Mouse (Mus musculus): ENCODE measurements around the gene Zfp334.

Gene Zfp334

GRCm38 (mm10) chr2:165375478-165375877 lies 12.6 kb downstream of the Zfp334 start:
- no peak for DNase-seq (ENCODE audit: low read depth)

- DNase-seq (ENCODE audit: low read depth) = no peak
Observed at GRCm38 (mm10) chr2:165371066-165371465, 17.0 kb downstream of the Zfp334 start.

DNA sequence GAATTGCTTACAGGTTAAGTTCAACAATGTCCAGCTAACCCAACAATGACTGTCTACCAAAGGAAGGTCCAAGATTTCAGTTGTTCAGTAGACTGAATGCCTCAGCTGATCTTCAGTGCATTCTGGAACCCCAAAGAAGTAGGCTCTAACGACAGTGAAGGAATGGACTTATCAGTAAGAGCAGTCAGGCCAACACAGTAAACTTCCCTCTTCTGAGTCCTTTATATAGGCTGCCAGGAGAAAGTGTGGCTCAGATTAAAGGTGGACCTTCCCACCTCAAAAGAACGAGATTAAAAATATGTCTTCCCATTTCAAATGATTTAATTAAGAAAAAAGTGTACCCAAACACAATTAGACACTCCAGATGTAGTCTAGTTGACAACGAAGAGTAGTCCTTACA lies 17.7 kb downstream of the Zfp334 start:
- DNase-seq (ENCODE audit: low read depth) = no peak

- no peak for DNase-seq (ENCODE audit: low read depth)
Observed at GRCm38 (mm10) chr2:165368496-165368895, 19.6 kb downstream of the Zfp334 start, which contains the start of gene Zfp663. Gene Zfp663, minus strand, starts transcription at chr2:165368729.

- DNase-seq (ENCODE audit: low read depth) = no peak
Observed at GRCm38 (mm10) chr2:165367868-165368439, 20.1 kb downstream of the Zfp334 start.

- no peak for DNase-seq (ENCODE audit: low read depth)
Observed at GRCm38 (mm10) chr2:165367047-165367520, 21.0 kb downstream of the Zfp334 start.

DNA sequence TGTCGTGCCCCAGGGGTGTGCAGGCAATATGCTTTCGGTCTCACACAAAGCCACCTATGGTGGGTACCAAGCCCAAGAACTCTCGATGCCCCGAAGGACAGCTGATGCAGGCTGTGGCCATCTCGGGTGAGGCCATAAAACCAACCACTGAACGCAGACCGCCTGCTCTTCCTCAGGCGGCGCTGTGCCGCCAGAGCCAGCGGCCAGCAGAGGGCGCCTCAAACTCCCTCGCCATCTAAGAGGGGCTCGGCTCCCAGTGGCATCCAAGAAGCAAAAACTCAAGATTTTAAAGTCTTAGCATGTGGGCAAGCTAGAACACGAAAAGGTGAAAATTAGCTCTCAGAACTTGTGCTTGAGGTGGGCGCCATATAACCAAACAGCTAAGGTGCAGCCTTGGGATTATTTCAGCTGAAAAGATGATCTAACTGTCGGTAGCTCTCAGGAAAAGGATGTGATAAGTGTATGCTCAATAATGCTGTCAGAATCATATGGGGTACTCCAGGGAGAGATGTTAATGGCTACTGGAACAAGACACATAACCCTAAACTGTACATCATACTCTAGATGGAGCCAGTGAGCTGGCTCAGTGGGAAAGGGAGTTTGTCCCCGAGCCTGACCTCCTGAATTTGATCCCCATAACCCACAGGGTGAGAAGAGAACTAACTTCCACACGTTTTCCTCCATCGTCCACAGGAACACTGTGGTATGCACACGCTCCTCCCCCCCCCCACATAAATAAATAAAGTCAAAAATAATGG lies 23.5 kb downstream of the Zfp334 start:
- DNase-seq (ENCODE audit: low read depth) = no peak

DNA sequence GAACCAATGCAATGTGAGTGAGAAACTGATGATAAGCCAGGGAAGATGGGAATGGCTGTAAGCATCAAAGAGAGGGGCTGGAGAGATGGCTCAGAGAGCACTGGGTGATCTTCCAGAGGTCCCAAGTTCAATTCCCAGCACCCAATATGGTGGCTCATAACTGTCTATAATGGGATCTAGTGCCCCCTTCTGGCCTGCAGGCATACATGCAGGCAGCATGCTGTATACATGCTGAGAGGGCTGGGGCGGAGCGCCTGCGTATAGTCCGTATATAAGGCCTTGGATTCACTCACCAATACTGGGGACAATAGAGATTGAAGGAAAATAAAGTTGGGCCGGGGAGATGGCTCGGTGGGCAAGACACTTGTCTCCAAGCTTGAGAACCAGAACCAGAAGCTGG lies 24.8 kb downstream of the Zfp334 start:
- DNase-seq (ENCODE audit: low read depth) = no peak

GRCm38 (mm10) chr2:165360861-165361260 lies 27.2 kb downstream of the Zfp334 start:
- peak; percentile 43 for DNase-seq (ENCODE audit: low read depth)

DNA sequence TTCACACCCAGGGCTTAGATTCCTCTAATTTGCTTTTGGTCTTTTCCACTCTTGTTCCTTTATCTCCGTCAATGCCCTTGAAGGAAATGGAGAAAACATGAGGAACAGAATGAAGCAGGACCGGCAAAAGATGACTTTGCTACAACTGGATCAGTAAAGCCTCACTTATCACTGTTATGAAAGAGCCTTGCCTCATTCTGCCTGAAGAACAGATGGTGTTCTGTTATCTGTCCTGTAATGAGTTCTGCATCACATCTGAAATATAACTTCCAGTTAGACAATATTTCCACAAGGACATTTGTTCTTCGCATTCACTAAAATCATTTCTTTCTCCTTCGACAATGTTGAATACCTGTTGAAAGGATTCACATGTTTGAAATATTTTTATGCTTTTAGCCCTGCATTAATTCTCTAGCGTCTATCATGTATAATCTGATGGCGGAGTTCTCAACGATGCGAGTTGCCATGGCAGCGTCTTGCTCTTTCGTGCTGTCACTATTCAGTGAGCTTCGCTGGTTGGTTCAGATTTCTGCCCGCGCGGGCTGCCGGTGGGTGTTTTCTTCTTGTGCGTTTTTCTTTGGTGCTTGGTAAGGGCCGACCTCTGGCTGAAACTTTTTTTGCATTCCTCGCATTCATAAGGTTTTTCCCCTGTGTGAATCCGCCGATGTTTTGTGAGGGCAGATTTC lies 36.1 kb downstream of the Zfp334 start:
- no peak for DNase-seq (ENCODE audit: low read depth)

- no peak for DNase-seq (ENCODE audit: low read depth)
Observed at GRCm38 (mm10) chr2:165349466-165349865, 38.6 kb downstream of the Zfp334 start.

GRCm38 (mm10) chr2:165346180-165346579 lies 41.9 kb downstream of the Zfp334 start:
- DNase-seq (ENCODE audit: low read depth) = no peak

DNA sequence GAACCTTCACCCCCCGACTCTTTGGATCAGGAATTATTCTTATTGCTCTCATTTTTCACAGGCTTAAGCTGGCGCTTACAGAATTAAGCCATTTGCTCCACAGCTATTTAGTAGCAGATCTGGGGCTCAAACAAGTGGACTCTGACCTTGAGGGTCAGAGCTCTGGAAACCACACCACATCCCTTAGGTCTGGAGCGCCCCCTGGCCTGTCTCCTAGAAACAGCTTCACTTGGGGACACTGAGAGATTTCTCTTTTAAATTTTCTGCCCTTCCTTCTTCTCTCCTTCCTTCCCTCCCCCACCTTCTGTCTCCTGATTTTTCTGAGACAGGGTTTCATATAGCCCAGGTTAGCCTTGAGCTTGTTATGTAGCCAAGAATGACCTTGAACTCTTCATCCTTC lies 50.9 kb downstream of the Zfp334 start:
- DNase-seq (ENCODE audit: low read depth) = no peak

GRCm38 (mm10) chr2:165332610-165333210 lies 55.3 kb downstream of the Zfp334 start:
- no peak for DNase-seq (ENCODE audit: low read depth)

DNA sequence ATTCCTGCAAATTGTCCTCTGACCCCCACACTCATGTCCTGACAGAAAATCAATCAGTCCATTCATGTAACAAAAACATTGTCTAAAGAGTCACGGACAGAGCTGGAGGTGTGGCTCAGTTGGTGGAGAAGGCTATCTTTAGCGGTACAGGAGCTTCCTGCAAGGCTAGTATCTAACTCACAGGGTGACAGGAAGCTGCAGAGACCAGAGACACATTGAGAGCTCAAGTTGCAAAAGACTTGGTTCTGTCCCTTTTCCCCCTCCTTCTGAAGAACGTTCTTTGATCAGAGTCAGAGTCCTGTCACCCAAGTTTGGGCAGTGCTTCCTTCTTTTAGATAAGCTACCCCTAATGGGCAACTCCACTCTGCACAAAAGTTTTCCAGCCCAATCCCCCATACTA lies 58.4 kb downstream of the Zfp334 start:
- DNase-seq (ENCODE audit: low read depth) = no peak

DNA sequence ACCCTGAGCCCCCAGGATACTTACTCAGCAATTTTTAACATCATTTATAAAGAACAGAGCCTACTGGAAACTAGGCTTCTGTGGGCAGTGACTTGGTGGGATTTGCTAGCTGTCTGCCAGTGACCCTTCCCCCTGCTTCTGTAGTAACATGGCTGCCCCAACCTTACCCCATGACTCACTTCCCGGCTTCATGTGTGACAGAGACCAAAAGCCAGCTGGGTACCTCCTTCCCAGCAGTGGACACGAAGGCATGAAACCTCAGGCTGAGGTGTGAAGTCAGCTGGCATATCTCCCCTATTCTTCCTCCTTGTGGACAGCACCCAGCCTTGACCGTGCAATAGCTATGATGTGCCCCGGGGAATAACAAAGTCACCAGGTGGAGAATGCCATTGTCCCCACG lies 59.3 kb downstream of the Zfp334 start:
- DNase-seq (ENCODE audit: low read depth) = no peak

GRCm38 (mm10) chr2:165327386-165327785 lies 60.7 kb downstream of the Zfp334 start:
- DNase-seq (ENCODE audit: low read depth) = no peak

DNA sequence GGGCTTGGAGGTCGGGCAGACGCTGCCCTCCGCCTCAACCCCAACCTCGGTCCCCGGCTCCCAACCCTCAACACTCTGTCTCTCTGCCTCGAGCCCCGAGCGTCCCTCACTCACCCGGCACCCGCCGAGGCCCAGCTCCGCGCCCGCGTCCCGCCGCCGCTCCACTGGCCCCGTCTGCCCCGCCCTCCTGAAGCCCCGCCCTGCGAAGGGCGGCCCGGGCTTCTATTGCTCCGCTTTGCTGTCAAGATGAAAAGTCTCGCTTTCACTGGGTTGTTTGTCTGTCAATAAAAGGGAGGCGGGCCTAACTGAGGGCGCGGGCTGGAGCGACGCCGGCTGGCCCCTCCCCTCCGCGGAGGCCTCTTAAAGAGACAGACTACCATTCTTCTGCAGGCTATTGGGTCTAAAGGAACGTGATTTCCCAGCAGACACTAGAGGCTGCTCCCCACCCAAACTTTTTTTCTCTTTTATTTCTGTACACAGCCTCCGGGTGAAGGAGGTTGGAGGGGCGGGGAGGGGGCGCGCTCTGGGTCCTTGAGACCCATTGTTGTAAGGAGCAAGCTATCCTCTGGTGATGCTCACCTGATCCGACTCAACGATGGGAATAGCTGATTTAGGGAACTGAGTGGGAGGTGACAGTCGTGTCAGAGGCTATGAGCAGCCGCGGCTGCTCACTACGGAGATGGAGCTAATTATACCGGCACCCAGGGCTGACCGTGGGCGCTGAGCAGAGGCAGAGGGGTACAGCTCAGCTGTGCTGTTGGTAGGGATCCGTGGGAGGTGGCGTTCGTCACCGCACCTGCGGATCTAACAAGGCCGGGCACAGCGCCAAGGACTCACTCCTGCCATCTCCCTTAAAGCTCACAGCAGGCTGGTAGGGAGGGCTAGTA lies 61.5 kb downstream of the Zfp334 start, which contains the start of gene Elmo2:
Gene Elmo2 (minus strand): TSS at position 176 of the 887 bp plus-strand sequence.
- peak; percentile 88 for DNase-seq (ENCODE audit: low read depth)

- DNase-seq (ENCODE audit: low read depth) = no peak
Observed at GRCm38 (mm10) chr2:165325521-165326303, 62.3 kb downstream of the Zfp334 start.

Data from fibroblast of lung, adult 2 months (primary cell).